Mouse (Mus musculus) olfactory bulb, adult 2 months (tissue): ENCODE measurements around the gene Setd7.

Experiments
- CTCF ChIP-seq: fragments of 200-500 bp; IDR thresholded peaks from 2 replicates; pipeline ENCODE4 v1.5.1; 2012; ENCODE audit warnings: low read depth, mild to moderate bottlenecking, low read length, moderate library complexity; ENCODE audit not compliant: insufficient read depth
- POLR2A ChIP-seq: fragments of 200-500 bp; IDR thresholded peaks from 2 replicates; pipeline ENCODE4 v1.6.1; 2012; ENCODE audit warnings: mild to moderate bottlenecking, low read depth, low read length, moderate library complexity; ENCODE audit not compliant: insufficient read depth

- TF ChIP-seq POLR2A (peak; percentile 79), CTCF (no peak; the same call in 1 of the 2 replicates)
Observed at GRCm38 (mm10) chr3:51560511-51561108, at the start of gene Setd7.
